Mouse (Mus musculus) CH12F3 (cell line): ENCODE measurements at regions not wholly inside any gene's neighbourhood (a gene's known extent, or its start where the extent isn't known, plus 50 kb on each side); places are given as distances from the start of the nearest gene placed in this dataset.

Source experiments
- in situ Hi-C: fragments of 300-500 bp; cut with MboI; formaldehyde crosslinking; loops from 2 replicates; pipeline ENCODE4 v1.14.3; 2020; ENCODE audit warnings: low sequenced_read_pairs

DNA sequence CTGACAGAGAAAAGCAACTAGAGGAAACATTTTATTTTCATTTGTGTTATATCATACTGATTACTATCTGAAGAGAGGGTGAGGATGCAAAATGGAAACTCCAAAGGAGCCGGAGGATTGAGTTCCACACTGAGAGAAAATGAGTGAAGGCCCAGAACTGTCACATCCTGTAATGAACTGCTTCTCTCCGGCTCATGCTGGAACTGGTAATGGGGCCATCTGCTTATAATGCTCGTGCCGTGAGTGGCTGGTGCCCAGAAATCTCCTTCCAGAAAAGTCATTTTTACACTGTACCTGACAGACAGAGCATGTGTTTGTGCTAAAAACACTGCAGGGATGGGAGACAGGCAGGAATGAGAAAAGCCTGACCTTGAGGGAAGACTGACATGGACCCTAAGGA is 483.5 kb upstream of the Pkdcc start:
- in situ Hi-C loops, result no loop called here

DNA sequence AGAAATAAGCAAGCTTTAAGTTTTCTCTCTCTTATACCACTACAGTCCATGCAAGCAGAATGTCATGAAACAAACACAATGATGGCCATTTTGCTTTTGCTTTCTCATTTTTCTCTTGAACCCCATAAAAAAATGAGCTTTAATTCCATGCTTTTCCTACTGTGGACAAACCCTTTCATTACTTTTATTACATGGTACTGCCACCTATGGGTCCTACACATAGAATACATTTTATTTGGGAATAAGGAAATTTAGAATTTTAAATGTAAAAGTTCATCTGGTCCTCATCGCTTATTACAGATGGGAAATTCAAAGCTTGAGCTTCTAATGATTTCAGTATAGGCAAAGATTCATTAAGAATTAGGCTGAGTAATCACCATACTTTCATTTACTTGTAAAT is 472.6 kb upstream of the Pkdcc start:
- in situ Hi-C loops, result no loop called here

DNA sequence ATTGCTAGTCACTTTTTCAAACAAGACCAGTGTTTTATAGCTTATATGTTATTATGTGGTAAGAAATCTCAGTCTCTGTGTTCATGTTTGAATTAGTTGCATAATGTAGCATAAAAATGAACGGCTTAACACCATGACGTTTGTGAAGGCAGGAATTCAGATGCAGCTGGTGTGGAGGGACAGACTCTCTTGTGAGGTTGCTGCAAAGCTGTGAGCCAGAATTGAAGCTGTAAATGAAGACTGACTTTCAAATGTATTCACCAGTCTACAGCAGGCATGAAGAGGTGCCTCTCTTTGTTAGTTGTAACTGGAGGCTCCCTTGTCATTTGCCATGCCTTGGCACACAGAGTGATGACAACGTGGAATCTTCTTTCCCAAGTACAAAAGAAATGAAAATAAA is 457.7 kb upstream of the Pkdcc start:
- in situ Hi-C loops, result no loop called here

DNA sequence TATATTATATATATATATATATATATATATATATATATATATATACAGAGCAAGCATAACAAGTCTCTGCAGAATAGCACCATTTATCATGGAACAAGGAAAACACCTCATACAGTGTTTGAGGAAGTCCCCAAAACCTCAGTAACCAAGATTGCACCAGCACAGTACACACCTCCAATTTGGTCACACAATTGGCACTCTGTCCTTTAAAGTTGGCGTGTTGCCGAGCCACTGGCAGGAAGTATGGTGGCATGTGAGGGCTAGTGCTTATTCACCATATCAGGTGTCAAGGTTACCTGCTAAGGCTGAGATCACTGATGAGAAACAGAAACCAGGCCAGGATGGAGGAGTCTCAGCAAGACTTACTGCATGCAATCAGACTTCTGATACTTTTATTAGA is 436.0 kb upstream of the Pkdcc start:
- in situ Hi-C loops, result no loop called here

DNA sequence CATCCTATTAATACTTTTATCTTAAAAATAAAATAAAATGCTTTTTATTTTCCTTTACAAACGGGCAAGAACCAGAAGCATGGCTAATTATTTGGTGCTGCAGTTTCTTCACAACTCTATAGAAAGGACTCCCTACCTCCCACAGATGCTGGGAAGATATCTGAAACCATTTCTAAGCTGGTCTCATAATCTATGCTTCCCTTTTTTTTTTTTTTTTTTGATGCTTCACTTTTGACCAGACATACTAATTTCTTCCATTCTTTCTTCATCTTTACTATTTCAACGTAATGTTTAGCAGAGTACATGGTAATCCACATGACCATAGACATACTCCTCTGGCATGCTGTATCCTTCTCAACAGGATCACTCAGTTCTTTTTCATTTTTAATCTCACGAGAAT is 393.0 kb upstream of the Pkdcc start:
- in situ Hi-C loops, result no loop called here

DNA sequence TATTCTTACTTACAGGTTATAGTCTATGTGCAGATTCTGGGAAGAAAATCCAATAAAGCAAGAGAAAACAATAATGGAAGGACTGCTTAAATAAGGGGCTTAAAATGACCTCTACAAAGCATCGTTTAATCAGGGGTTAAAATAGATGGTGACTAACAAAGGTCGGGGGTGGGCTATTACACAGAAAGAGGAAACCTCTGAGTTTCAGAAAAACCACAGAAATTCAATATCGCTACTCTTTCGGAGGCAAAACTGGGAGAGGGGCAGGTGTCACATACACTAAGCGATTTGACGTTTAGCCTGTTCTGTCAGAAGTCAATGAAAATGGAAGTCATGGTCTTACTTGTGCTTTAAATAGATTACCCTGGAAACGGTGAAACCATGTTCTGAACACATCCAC is 391.0 kb upstream of the Pkdcc start:
- in situ Hi-C loops, result no loop called here

DNA sequence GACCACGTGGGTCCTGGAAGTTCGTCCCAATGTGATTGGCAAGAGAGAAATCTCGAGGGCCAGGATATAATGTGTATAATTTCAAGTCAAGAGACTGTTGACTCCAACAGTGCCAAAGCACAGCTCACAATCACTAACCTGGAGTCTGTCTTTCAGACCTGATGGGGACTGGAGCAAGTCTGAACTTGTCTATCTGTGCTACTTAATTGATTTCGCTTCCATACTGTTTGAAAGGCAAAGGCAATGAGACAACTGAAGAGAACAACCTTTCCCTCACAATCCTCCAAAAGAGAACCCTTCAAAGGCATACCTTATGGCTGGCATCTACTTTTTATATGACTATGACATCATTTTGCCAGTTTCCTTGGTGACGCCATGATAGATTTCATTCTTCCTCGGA is 390.5 kb upstream of the Pkdcc start:
- in situ Hi-C loops, result no loop called here

DNA sequence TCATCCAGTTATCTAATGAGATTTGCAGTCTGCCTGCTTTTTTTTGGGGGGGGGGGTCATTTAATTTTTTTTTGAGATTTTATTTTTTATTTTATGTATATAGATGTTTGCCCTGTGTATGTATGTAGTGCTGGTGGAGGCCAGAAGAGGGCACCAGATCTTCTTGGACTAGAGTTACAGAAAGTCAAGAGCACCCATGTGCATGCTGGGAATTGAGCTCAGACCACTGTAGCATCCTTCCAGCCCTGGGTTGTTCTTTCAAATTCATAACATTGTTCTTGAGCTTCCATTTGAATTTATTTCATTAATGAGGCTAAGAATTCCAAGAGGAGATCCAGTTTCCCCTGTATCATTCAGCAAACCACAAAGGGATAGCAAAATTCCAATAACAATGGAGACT is 387.9 kb upstream of the Pkdcc start:
- in situ Hi-C loops, result no loop called here

DNA sequence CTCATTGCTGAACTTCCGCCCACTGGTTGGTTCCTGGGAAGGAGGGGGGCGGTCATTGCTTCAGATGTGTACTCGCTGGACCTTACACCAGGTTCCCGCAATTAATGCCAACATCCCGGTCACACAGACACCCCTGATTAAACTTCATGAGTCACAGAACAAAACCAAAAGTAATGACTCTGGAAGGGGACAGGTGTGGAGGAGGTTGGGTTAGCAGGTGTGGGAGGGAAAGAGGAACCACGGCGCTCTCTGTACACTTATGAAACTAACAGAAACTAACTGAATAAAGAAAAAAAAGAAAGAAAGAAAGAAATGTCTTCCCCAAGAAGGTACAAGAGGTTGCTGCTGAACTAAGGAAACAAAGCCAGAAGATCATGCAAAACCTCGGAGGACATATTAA is 387.3 kb upstream of the Pkdcc start:
- in situ Hi-C loops, result no loop called here

DNA sequence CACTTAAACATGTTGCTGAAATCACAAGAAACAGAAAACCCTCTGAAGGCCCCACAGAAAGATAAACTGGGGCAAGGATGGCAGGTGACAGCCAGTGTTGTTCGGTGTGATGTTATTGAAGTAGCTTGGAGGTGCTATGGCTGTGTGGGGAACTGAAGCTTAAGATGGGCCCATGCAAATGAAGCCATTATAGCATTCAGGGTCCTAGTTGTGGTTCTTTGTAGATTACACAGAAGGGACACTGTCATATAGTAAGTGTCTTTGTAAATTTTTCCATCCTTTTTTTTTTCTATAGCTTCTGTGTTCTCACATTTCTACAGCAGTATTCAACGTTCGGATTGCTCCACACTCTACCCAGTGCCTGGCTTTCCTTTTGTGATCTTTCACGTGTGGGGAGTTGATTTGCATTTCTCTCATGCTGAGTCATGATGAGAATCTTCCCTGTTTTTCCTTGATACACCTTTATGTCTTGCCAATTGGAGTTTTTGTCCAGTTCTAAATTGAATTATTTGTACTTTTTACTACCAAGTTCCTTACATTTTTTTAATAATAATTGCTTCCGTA is 386.6 kb upstream of the Pkdcc start:
- in situ Hi-C loops, result no loop called here

DNA sequence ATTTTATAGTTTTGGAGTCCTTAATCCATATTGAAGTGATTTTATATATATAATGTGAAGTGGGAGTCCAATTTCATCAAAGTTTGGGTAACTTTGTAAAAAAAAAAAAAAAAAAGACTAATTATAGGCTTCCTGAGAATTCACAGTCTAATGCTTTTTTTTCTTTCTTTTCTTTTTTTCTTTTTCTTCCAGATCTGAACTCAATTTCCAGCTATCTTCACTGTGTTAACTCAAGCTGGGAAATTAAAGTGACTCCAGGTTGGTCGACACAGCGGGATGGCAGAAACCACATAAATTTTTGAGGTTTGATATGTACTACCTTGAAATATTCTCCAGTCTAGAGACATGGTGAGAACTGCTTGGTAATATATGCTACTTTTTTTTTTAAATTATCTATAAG is 385.7 kb upstream of the Pkdcc start:
- in situ Hi-C loops, result no loop called here

DNA sequence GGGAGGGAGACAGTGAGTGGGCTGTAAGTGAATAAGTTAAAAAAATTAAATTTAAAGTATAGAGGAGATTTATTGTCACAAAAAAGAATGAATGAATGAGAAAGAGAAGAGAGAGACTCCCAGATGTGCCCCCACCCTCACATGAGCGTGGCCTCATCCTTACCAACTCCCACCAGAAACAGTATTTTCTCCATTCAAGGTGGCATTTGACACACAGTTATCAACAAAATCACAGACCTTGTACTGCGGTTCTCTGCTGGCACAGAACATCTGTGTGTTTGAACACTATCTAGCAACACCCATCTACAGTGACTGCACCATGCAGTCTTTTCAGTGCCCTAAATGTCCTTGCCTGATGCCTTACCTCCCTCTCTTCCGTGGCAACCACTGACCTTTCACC is 380.9 kb upstream of the Pkdcc start:
- in situ Hi-C loops, result no loop called here

DNA sequence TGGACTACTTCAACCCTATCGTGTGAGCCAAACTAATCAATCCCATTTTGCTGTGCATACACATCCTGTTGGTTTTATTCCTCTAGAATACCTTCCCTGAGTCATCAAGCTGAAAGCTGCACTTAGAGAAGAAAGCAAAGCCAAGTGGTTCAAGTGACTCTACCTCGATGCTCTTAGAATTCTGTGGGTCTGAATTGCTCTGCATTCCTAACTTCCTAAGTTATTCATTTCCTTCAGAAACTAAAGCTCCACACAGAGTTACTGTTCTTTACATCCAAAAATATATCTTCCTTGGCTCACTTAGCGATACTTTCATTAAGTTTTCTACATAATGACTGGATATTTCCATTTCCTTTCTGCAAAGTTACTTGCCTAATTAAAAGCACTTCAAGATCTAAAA is 379.0 kb upstream of the Pkdcc start:
- in situ Hi-C loops, result no loop called here

DNA sequence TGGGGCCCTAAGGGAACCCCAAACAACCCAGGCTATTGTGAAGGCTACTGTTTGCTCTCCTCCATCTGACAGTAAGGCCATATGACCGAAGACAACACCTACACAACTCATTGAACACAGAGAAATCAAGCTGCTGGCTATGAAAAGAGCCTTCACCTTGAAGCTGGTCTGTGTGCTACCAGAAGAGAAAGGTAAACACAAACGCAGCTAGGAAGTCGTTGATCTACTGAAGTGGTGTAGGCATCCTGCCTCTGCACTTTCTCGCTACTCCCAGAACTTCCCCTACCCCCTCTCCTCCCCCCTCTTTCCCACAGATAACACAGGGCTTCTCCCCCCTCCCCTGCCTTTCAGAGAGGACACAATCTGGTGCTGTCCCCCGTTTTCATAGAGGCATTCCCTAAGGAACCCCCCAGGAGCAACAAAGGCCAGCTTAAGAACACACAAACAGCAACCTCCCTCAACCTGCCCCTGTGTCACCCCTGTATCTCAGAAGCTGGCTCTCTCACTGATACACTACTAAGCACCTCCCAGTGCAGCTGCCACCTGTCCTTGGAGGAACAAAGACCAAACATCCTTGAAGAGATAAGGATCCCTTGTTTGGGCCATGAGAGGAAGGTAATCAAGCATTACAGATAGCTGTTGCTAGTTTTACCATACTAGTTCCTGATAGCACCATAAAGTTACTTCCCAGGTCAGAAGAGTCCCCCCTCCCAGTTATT is 368.2 kb upstream of the Pkdcc start:
- in situ Hi-C loops, result no loop called here

DNA sequence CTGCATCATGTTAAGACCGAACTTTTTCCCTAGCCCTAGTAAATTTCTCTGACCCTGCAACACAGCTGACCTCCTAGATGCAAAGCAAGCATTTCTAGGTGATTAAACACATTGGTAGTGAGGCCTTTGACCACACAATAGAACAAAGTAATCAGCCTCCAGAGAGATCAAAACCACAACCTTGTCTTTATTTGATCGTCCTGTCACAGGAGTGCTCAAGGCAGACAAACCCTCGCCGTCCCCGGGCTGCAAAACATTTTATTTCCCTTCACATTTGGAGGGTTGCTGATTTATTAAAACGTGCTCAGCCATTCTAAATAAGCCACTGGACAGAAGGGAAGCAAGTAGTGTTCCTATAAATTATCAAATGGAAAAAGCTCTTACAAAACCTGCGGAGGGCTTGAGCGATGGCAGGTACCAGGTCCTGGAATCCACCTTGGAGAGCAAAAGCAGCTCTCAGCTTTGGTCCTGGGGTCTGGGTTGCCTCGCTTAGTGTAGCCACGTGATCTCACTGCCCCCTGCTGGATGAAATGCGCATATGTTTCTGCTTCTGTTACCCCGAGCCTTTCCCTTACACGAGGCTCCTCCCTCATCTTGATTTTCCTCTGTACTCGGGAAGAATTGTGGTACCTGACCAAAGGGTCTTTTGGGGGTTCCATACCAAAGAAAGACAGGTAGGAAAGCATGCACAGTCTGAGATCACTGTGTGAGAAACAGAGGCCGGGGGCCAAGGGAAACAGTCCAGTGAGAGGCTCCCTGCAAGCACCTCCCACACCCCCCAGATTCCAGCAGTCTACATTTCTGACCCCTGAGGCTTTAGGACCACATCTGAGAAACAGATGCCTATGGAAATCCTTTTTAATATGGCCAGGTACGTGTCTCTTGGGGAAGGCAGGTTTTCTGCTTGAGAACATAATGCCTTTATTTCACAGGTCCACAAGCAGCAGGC is 357.6 kb upstream of the Pkdcc start:
- in situ Hi-C loops, result loop anchor here (25.0 kb wide), 1 partner anchor 1670 kb away; no protein-coding TSS in a partner anchor

DNA sequence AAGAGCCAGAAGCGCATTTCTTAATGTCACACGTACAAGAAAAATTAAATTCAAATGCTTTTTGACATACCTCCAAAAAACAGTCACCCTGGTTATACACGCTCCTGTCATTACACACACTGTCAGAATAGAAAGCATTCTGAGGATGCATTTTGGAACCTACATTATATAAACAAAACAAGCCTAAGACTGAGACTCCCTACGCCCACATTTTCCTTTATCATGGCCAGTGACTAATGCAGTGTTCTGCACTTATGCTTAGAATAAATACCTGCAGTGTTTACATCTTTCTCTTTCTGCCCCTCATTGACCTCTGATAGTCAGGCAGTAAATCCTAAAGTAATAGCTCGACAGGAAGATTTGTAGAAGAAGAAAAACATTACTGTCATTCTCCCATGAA is 354.7 kb upstream of the Pkdcc start:
- in situ Hi-C loops, result loop anchor here (25.0 kb wide), 1 partner anchor 1673 kb away; no protein-coding TSS in a partner anchor

DNA sequence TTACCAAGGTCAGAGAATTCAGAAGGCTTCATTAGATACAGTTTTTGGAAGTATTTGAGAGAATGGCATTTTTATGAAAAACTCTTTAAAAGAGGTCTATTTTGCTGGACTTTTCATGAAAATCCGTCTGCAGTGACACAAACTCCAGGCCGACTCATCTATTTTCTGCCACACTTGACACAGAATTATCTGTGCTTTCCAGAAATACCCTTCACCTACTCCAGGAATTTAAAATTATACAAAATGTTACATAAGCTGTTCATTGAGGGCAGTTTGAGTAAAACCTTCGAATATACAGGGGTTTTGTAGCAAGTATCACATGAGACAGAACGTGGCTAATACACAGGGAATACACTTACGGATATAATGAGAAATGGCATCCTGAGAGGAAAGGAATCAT is 354.1 kb upstream of the Pkdcc start:
- in situ Hi-C loops, result loop anchor here (25.0 kb wide), 1 partner anchor 1674 kb away; no protein-coding TSS in a partner anchor

DNA sequence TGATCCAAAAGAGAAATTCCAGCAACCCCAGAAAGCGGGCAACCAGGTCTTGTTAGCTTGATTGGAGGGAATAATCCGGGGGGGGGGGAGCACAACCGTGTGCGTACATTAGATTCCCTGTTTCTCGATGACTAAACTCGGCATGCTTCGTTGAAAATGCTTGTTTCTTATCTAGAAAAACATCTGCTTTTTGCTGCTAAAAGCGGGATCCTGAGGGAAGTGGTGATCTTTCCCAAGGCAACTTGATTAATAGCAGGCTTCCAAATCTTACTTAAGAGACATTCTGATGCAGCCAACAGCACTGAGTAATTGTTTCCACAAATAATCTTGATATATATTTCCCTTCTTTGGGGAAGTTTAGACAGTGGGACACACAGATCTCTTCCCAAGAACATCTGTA is 338.0 kb upstream of the Pkdcc start:
- in situ Hi-C loops, result no loop called here

DNA sequence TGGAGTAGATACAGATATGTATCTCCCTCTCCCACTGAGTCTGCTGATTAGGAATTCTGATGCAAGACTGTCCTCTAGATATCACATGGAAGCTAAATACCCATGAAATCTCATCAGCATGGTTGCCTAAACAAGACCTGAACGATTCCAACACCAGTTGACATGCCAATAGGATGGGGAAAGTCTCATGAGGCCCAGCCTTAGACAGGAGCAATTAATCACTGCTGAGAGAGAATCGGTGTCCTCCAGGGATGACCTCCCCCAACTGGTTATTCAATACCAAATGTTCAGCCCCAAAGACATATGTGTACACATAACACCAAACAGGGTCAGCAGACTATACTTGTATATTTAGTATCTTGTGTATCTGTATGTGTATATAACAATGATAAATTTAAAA is 314.5 kb upstream of the Pkdcc start:
- in situ Hi-C loops, result no loop called here

DNA sequence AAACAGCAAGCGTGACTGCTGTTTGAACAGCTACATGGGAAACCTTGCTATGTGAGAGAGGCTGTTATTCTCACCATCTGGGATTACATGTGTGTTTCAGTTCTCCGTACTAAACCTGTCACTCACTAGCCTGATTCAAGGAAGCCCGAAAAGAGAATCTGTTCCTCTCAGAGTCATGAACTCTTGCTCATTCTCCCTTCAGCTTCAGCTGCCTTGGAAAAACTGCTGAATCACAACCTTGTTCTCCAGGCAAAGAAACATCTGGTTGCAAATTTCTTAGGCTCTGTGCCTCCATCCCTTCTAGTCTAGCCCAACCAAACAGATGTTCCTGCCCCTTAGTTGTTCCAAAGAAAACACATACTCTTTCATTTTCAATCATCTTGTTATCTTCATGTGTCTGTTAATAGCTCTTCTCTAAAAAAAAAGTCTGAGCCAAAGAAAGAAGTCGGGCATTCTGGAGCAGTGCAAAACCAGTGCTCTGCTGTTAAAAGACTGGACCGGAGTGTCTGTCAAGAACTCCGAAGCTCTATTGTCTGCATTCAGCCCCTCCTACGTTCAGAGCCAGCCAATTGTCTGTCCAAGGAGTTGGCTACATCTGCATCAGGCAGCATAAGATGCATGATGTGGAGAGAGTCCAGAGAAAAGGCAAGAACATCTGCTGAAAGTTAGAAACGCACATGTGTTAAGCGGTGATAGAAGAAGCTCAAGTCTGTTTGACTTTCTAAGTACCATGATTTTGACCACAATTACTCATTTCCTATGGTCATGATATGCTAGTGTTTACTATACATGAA is 313.8 kb upstream of the Pkdcc start:
- in situ Hi-C loops, result no loop called here

DNA sequence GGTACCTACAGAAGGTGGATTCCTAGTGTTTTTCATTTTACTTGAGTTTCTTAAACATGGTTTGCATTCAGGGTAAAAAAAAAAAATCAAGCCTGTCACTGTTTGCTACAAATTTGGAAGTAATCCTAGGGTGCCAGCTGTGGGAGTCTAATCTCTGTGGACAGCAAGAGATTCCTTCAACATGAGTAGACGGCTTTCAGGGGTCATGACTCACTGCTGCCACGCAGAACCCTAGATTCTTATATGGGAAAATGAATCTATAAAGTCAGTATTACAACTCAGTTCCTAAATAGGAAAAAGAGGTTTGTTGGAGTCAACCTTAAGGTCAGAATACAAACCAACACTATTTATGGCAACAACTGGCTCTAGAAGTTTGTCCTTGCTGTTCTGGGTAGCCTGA is 310.1 kb upstream of the Pkdcc start:
- in situ Hi-C loops, result no loop called here
